Mouse (Mus musculus) testis, adult 2 months (tissue): ENCODE results near the gene Auts2. TPM values are rescaled to one million over a fixed set of nuclear protein-coding genes. Genes with fewer than 3 reads are reported as not detected.

Experiments used
- H3K27ac ChIP-seq: fragments of 200-500 bp; 2 replicates; pipeline ENCODE4 v1.5.1; 2012; ENCODE audit warnings: low read depth, low read length; ENCODE audit not compliant: control insufficient read depth, insufficient read depth
- H3K27me3 ChIP-seq: fragments of 200-500 bp; 2 replicates; pipeline ENCODE4 v1.6.1; 2012; ENCODE audit warnings: mild to moderate bottlenecking, low read length, moderate library complexity; ENCODE audit not compliant: control insufficient read depth, insufficient read depth
- H3K36me3 ChIP-seq: fragments of 200-500 bp; 2 replicates; pipeline ENCODE4 v1.6.1; 2012; ENCODE audit warnings: mild to moderate bottlenecking, low read length; ENCODE audit not compliant: control insufficient read depth, insufficient read depth
- H3K4me1 ChIP-seq: fragments of 200-500 bp; 2 replicates; pipeline ENCODE4 v1.6.1; 2012; ENCODE audit warnings: low read length; ENCODE audit not compliant: control insufficient read depth, insufficient read depth
- H3K4me3 ChIP-seq: fragments of 200-500 bp; 2 replicates; pipeline ENCODE4 v1.5.1; 2012; ENCODE audit warnings: low read depth, mild to moderate bottlenecking, low read length, moderate library complexity, mixed read lengths; ENCODE audit not compliant: control insufficient read depth
- CTCF ChIP-seq: fragments of 200-500 bp; IDR thresholded peaks from 2 replicates; pipeline ENCODE4 v1.5.1; 2012; ENCODE audit warnings: low read depth, mild to moderate bottlenecking, inconsistent platforms, low read length, moderate library complexity; ENCODE audit not compliant: control insufficient read depth, insufficient read depth, insufficient replicate concordance
- POLR2A ChIP-seq: fragments of 200-500 bp; IDR thresholded peaks from 2 replicates; pipeline ENCODE4 v1.6.1; 2012; ENCODE audit warnings: low read depth, mild to moderate bottlenecking, inconsistent platforms, low read length, moderate library complexity; ENCODE audit not compliant: control insufficient read depth
- polyA plus RNA-seq: library from polyadenylated mRNA; depleted of rRNA; stranded (reverse); fragments of >200 nt; gene quantifications from 2 replicates; pipeline ENCODE4 v1.2.3, GENCODE M21; 2012

Auts2 gene
- polyA plus RNA-seq, 1 experiment, result 4.3 TPM

- no peak overlapping the region for H3K4me3 ChIP-seq
- H3K27me3 ChIP-seq, result no peaks in the 10 kb centered on the region
- H3K4me1 ChIP-seq, result no peaks in the 10 kb centered on the region
- H3K36me3 ChIP-seq, result no peaks in the 10 kb centered on the region
- no peak for TF ChIP-seq POLR2A
- no peak for TF ChIP-seq CTCF
- H3K27ac ChIP-seq, result no peak overlapping the region
These were observed 1093.8 kb downstream of the Auts2 start for GRCm38 (mm10) chr5:131449181-131449868.

- TF ChIP-seq POLR2A (no peak), CTCF (no peak)
- Histone ChIP-seq H3K27ac (no peak overlapping the region), H3K27me3 (no peaks in the 10 kb centered on the region), H3K4me1 (peaks cover 5% of the 10 kb centered on the region), H3K4me3 (no peak overlapping the region), H3K36me3 (no peaks in the 10 kb centered on the region)
These were observed 1107.8 kb downstream of the Auts2 start for GRCm38 (mm10) chr5:131435239-131435876.

GRCm38 (mm10) chr5:131433291-131433690 is 1109.9 kb downstream of the Auts2 start:
- Histone ChIP-seq H3K27me3 (no peaks in the 10 kb centered on the region), H3K4me1 (peaks cover 5% of the 10 kb centered on the region), H3K4me3 (no peak overlapping the region), H3K27ac (no peak overlapping the region), H3K36me3 (no peaks in the 10 kb centered on the region)
- no peak for TF ChIP-seq POLR2A

GRCm38 (mm10) chr5:131431896-131432295 is 1111.2 kb downstream of the Auts2 start:
- Histone ChIP-seq H3K27ac (no peak overlapping the region), H3K4me3 (no peak overlapping the region), H3K36me3 (no peaks in the 10 kb centered on the region), H3K27me3 (no peaks in the 10 kb centered on the region), H3K4me1 (peaks cover 5% of the 10 kb centered on the region)
- TF ChIP-seq CTCF (no peak), POLR2A (no peak)

- TF ChIP-seq POLR2A (no peak), CTCF (peak; percentile 93; the same call in 1 of the 2 replicates)
- H3K36me3 ChIP-seq, result no peaks in the 10 kb centered on the region
These were observed 1113.0 kb downstream of the Auts2 start for GRCm38 (mm10) chr5:131430109-131430508.

GRCm38 (mm10) chr5:131429563-131429962 is 1113.6 kb downstream of the Auts2 start:
- peak overlapping the region; percentile 20; the same call in 1 of the 2 replicates for H3K4me3 ChIP-seq
- H3K27me3 ChIP-seq, result no peaks in the 10 kb centered on the region
- H3K4me1 ChIP-seq, result peaks cover 5% of the 10 kb centered on the region
- TF ChIP-seq CTCF (peak; percentile 21; the same call in 1 of the 2 replicates), POLR2A (no peak)
- no peak overlapping the region for H3K27ac ChIP-seq
- no peaks in the 10 kb centered on the region for H3K36me3 ChIP-seq

More at GRCm38 (mm10) chr5:131430109-131430508, 1113.0 kb downstream of the Auts2 start:
- Histone ChIP-seq H3K4me3 (no peak overlapping the region; the same call in 1 of the 2 replicates), H3K4me1 (peaks cover 5% of the 10 kb centered on the region), H3K27ac (no peak overlapping the region), H3K27me3 (no peaks in the 10 kb centered on the region)

GRCm38 (mm10) chr5:131427734-131428413 is 1115.3 kb downstream of the Auts2 start:
- TF ChIP-seq CTCF, result peak; percentile 85
- TF ChIP-seq POLR2A, result no peak
- no peak overlapping the region for H3K4me3 ChIP-seq

More at GRCm38 (mm10) chr5:131427734-131428413, 1115.3 kb downstream of the Auts2 start:
- no peak overlapping the region for H3K27ac ChIP-seq
- H3K36me3 ChIP-seq, result no peaks in the 10 kb centered on the region
- no peaks in the 10 kb centered on the region for H3K27me3 ChIP-seq
- peaks cover 5% of the 10 kb centered on the region for H3K4me1 ChIP-seq
